Mouse (Mus musculus) liver, embryonic 14.5 days (tissue): ENCODE measurements around the gene Efcc1.

ENCODE experiments used
- CTCF ChIP-seq: IDR thresholded peaks from 2 replicates; pipeline ENCODE4 v1.5.1; 2016; ENCODE audit warnings: antibody characterized with exemption, low read depth, control low read depth
- EP300 ChIP-seq: IDR thresholded peaks from 2 replicates; pipeline ENCODE4 v1.6.1; 2016; ENCODE audit warnings: antibody characterized with exemption, low read depth

GRCm38 (mm10) chr6:87802462-87802861, 71.8 kb downstream of the Efcc1 start:
- TF ChIP-seq EP300 (no peak), CTCF (no peak)
